Mouse (Mus musculus) embryonic facial prominence, embryonic 14.5 days (tissue): ENCODE measurements around the gene Gm4553. TPM values are rescaled to one million over a fixed set of nuclear protein-coding genes. Genes with fewer than 3 reads are reported as not detected.
"Not testable (repeated sequence)": the region's sequence is repeated elsewhere in the genome, so short reads cannot be mapped to it uniquely, and the experiment has no call there.

Source experiments
- ATAC-seq: fragments of 200-750 bp; cut with Nextera tagmentation; 2 replicates; pipeline ENCODE4 v1.8.0; 2017; ENCODE audit warnings: low read depth, moderate number of reproducible peaks, moderate TSS enrichment
- DNase-seq: peaks from one replicate; pipeline ENCODE4 v3.0.0-alpha.2; 2015; ENCODE audit warnings: low spot score
- H3K27ac ChIP-seq: fragments of 300-500 bp; sonication (generic); replicated peaks from 2 replicates; pipeline ENCODE4 v1.5.1; 2014; ENCODE audit warnings: low read depth, mild to moderate bottlenecking, low read length, moderate library complexity
- H3K27me3 ChIP-seq: fragments of 300-500 bp; sonication (generic); replicated peaks from 2 replicates; pipeline ENCODE4 v1.6.1; 2014; ENCODE audit warnings: low read length; ENCODE audit not compliant: control insufficient read depth, insufficient read depth
- H3K36me3 ChIP-seq: fragments of 300-500 bp; sonication (generic); 2 replicates; pipeline ENCODE4 v1.6.1; 2014; ENCODE audit warnings: low read length, mixed read lengths; ENCODE audit not compliant: control insufficient read depth, insufficient read depth
- H3K4me1 ChIP-seq: fragments of 300-500 bp; sonication (generic); 2 replicates; pipeline ENCODE4 v1.6.1; 2014; ENCODE audit warnings: antibody characterized with exemption, low read length; ENCODE audit not compliant: control insufficient read depth, insufficient read depth
- H3K4me2 ChIP-seq: fragments of 300-500 bp; sonication (generic); 2 replicates; pipeline ENCODE4 v1.6.1; 2014; ENCODE audit warnings: low read depth, mild to moderate bottlenecking, low read length, moderate library complexity, mixed read lengths
- H3K4me3 ChIP-seq: fragments of 300-500 bp; sonication (generic); 2 replicates; pipeline ENCODE4 v1.5.1; 2014; ENCODE audit warnings: low read depth, mild to moderate bottlenecking, low read length
- H3K9ac ChIP-seq: fragments of 300-500 bp; sonication (generic); 2 replicates; pipeline ENCODE4 v1.6.1; 2014; ENCODE audit warnings: low read depth, mild to moderate bottlenecking, low read length, moderate library complexity, mixed read lengths
- H3K9me3 ChIP-seq: fragments of 300-500 bp; sonication (generic); 2 replicates; pipeline ENCODE4 v1.6.1; 2016; ENCODE audit warnings: low read length; ENCODE audit not compliant: control insufficient read depth
- WGBS: fragments of 180-500 bp; shearing (Covaris S2); extraction: QIAGEN DNeasy Blood & Tissue Kit; methylation state at CpG from one replicate; pipeline ENCODE4 v1.1.7; 2014; 5-methylcytosine and 5-hydroxymethylcytosine counted together
- polyA plus RNA-seq: library from polyadenylated mRNA; unstranded; fragments of >200 nt; fragmentation: Nextera tagmentation; extraction: Ambion mirVana; gene quantifications from 2 replicates; pipeline ENCODE4 v1.2.1, GENCODE M21; 2014

The Gm4553 gene
- polyA plus RNA-seq, 1 experiment from 2014 or later = not detected

GRCm38 (mm10) chr7:142120629-142121028, 44.9 kb downstream of the Gm4553 start, which contains the start of gene Gm45618:
Gene Gm45618, minus strand, starts transcription at chr7:142120729.
- 77% methylated on average over 1 of the region's 1 CpGs for whole genome bisulfite sequencing
- not testable (repeated sequence) for H3K4me3 ChIP-seq, H3K27ac ChIP-seq, H3K4me1 ChIP-seq, H3K4me2 ChIP-seq, H3K36me3 ChIP-seq, DNase-seq, H3K9me3 ChIP-seq, H3K27me3 ChIP-seq, ATAC-seq, H3K9ac ChIP-seq

GRCm38 (mm10) chr7:142119632-142120031, 45.9 kb downstream of the Gm4553 start:
- H3K4me3 ChIP-seq = no peak overlapping the region
- no peak overlapping the region for H3K9ac ChIP-seq
- no peak for ATAC-seq
- H3K36me3 ChIP-seq = no peaks in the 10 kb centered on the region
- H3K9me3 ChIP-seq = no peaks in the 10 kb centered on the region
- 17% methylated on average over 5 of the region's 5 CpGs for WGBS
- no peak overlapping the region for H3K4me2 ChIP-seq
- H3K27ac ChIP-seq = no peak overlapping the region
- no peak for DNase-seq
- no peaks in the 10 kb centered on the region for H3K4me1 ChIP-seq
- H3K27me3 ChIP-seq = no peaks in the 10 kb centered on the region

Other genes starting within 250 kb of the Gm4553 start
- gene Tollip, start 247.2 kb downstream of the Gm4553 start, polyA plus RNA-seq = 48.9 and 50.1 TPM in 2 replicates
- gene Brsk2, start 216.0 kb downstream of the Gm4553 start, polyA plus RNA-seq = 1.3 TPM in 2 replicates
- gene Mob2, start 104.7 kb downstream of the Gm4553 start, polyA plus RNA-seq = 65.8 and 68.4 TPM in 2 replicates
- 7.1 and 11.1 TPM in 2 replicates for gene Dusp8, start 69.9 kb downstream of the Gm4553 start, polyA plus RNA-seq
- gene Gm45618, start 45.0 kb downstream of the Gm4553 start, polyA plus RNA-seq = 0.28 TPM in 1 of 2 replicates, not detected in the other
- gene Gm39115, start 29.7 kb downstream of the Gm4553 start, polyA plus RNA-seq = not detected in 2 replicates
- gene Gm45337, start 21.1 kb downstream of the Gm4553 start, polyA plus RNA-seq = not detected in 2 replicates
- gene Gm29735, start 8.6 kb downstream of the Gm4553 start, polyA plus RNA-seq = not detected in 2 replicates
- not detected in 2 replicates for gene Krtap5-2, start 10.3 kb upstream of the Gm4553 start, polyA plus RNA-seq
- gene Gm10153, start 24.6 kb upstream of the Gm4553 start, polyA plus RNA-seq = not detected in 2 replicates
- gene Krtap5-3, start 35.6 kb upstream of the Gm4553 start, polyA plus RNA-seq = not detected in 2 replicates
- not detected in 2 replicates for gene Gm7579, start 46.1 kb upstream of the Gm4553 start, polyA plus RNA-seq
- 0.19 TPM in 1 of 2 replicates, not detected in the other for gene Krtap5-5, start 64.2 kb upstream of the Gm4553 start, polyA plus RNA-seq
- not detected in 2 replicates for gene Gm40460, start 75.3 kb upstream of the Gm4553 start, polyA plus RNA-seq
- gene Gm2431, start 92.6 kb upstream of the Gm4553 start, polyA plus RNA-seq = not detected in 2 replicates
- gene Gm4559, start 108.6 kb upstream of the Gm4553 start, polyA plus RNA-seq = not detected in 2 replicates
- gene Krtap5-1, start 131.4 kb upstream of the Gm4553 start, polyA plus RNA-seq = not detected in 2 replicates
- not detected in 2 replicates for gene Krtap5-4, start 137.8 kb upstream of the Gm4553 start, polyA plus RNA-seq
- gene Ifitm10, start 208.0 kb upstream of the Gm4553 start, polyA plus RNA-seq = 3.0 and 3.3 TPM in 2 replicates
- 0.46 TPM in 1 of 2 replicates, not detected in the other for gene Gm49369, start 216.9 kb upstream of the Gm4553 start, polyA plus RNA-seq
- 342 and 350 TPM in 2 replicates for gene Ctsd, start 222.3 kb upstream of the Gm4553 start, polyA plus RNA-seq